Mouse (Mus musculus): ENCODE measurements around the gene Catsperg1. TPM values are rescaled to one million over a fixed set of nuclear protein-coding genes. Genes with fewer than 3 reads are reported as not detected.

The Catsperg1 gene
- polyA plus RNA-seq, 1 experiment: 3.9 TPM

DNA sequence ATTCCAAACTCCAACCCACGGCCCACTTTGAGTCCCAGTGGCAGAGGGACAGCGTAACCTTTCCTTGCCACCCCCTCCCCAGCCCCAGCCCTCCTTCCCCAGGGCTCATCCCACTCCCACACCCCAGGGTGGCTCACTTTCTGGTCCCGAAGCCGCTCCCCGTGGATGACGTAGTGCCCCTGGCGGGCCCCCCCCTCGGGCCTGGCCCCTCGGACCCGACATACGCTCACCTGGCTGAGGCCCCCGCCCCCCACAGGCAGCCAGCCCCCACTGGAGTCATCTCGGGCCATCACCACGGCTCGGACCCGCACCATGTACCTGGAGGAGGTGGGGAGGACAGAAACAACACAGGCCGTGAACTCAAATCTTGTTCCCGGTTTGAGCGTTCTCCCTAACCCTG is 46.2 kb downstream of the Catsperg1 start:
- WGBS: 59% methylated on average over 19 of the region's 19 CpGs
- DNase-seq: no peak
- TF ChIP-seq POLR2A (IDR thresholded peaks at IDR 0.05; ENCODE audit: borderline replicate concordance, extremely low read depth, low read depth, low read length) (no peak), CTCF (IDR thresholded peaks at IDR 0.05; ENCODE audit: insufficient read depth, low read length) (no peak)
- H3K4me1 ChIP-seq (ENCODE audit: control insufficient read depth, insufficient read depth, low read length): peaks cover 18% of the 10 kb centered on the region
- H3K4me3 ChIP-seq (replicated peaks; ENCODE audit: extremely low read depth, low read depth, low read length): no peak overlapping the region

DNA sequence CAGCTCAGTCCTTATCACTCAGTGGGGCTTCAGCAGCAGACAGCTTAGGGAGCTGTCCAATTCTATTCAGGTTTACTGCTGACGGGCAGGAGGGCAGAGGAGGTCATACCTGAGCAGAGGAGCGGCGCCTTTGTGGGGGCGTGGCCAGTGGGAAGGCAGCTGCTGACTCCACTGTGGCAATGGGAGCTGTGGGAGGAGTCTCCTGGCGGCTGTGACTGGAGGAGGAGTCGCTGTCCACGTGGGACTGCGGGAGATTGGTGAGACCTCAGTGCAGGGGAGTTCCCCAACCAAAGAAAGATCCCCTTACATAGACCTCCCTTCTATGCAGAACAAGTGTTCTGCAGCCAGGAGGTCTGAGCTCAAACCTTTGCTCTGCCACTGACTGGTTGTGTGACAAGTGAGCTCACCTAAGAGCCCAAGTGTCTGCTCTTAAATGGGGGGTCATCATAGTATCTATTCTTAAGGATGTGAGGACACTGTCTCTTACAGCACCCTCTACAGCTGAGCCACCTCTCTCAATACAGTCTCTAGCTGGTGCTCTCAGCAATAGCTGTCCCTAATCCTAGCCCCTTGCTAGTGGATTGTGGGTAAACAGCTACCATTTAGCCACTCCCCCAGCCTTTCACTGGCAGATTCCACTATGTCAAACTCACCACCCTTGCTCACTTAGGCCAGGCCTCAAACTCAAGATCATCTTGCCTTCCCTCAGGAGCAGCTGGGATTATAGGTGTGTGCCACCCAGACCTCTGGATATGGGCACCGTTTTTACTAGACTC is 50.9 kb downstream of the Catsperg1 start:
- no peaks in the 10 kb centered on the region for H3K4me1 ChIP-seq (ENCODE audit: control insufficient read depth, insufficient read depth, low read length)
- peak; percentile 69 for DNase-seq
- WGBS: 27% methylated on average over 9 of the region's 9 CpGs
- no peak overlapping the region for H3K4me3 ChIP-seq (replicated peaks; ENCODE audit: extremely low read depth, low read depth, low read length)
- no peak for TF ChIP-seq CTCF (IDR thresholded peaks at IDR 0.05; ENCODE audit: insufficient read depth, low read length)
- no peak for TF ChIP-seq POLR2A (IDR thresholded peaks at IDR 0.05; ENCODE audit: borderline replicate concordance, extremely low read depth, low read depth, low read length)

- TF ChIP-seq CTCF (IDR thresholded peaks at IDR 0.05; ENCODE audit: insufficient read depth, low read length): no peak
- no peak for TF ChIP-seq POLR2A (IDR thresholded peaks at IDR 0.05; ENCODE audit: borderline replicate concordance, extremely low read depth, low read depth, low read length)
- 71% methylated on average over 5 of the region's 5 CpGs for WGBS
- Histone ChIP-seq H3K4me3 (replicated peaks; ENCODE audit: extremely low read depth, low read depth, low read length) (no peak overlapping the region), H3K4me1 (ENCODE audit: control insufficient read depth, insufficient read depth, low read length) (no peaks in the 10 kb centered on the region)
- no peak for DNase-seq
These were observed 51.5 kb downstream of the Catsperg1 start for GRCm38 (mm10) chr7:29162294-29162693.

GRCm38 (mm10) chr7:29158264-29158663 is 55.6 kb downstream of the Catsperg1 start:
- TF ChIP-seq POLR2A (IDR thresholded peaks at IDR 0.05; ENCODE audit: borderline replicate concordance, extremely low read depth, low read depth, low read length): no peak
- no peak for TF ChIP-seq CTCF (IDR thresholded peaks at IDR 0.05; ENCODE audit: insufficient read depth, low read length)
- no peak for DNase-seq
- Histone ChIP-seq H3K4me1 (ENCODE audit: control insufficient read depth, insufficient read depth, low read length) (peaks cover 2% of the 10 kb centered on the region; the same call in 1 of the 2 replicates), H3K4me3 (replicated peaks; ENCODE audit: extremely low read depth, low read depth, low read length) (no peak overlapping the region)
- 5% methylated on average over 5 of the region's 5 CpGs for WGBS

GRCm38 (mm10) chr7:29155838-29156782 is 57.7 kb downstream of the Catsperg1 start, which contains the start of gene Fam98c:
Gene Fam98c, minus strand, starts transcription at chr7:29156234.
- peak within 1 kb of the TSS; percentile 87 for H3K4me3 ChIP-seq (replicated peaks; ENCODE audit: extremely low read depth, low read depth, low read length)
- DNase-seq: peak; percentile 85
- peaks cover 2% of the 10 kb centered on the region; the same call in 1 of the 2 replicates for H3K4me1 ChIP-seq (ENCODE audit: control insufficient read depth, insufficient read depth, low read length)
- WGBS: 3% methylated on average over 68 of the region's 68 CpGs
- TF ChIP-seq CTCF (IDR thresholded peaks at IDR 0.05; ENCODE audit: insufficient read depth, low read length) (no peak), POLR2A (IDR thresholded peaks at IDR 0.05; ENCODE audit: borderline replicate concordance, extremely low read depth, low read depth, low read length) (peak; percentile 64; the same call in 1 of the 2 replicates)

DNA sequence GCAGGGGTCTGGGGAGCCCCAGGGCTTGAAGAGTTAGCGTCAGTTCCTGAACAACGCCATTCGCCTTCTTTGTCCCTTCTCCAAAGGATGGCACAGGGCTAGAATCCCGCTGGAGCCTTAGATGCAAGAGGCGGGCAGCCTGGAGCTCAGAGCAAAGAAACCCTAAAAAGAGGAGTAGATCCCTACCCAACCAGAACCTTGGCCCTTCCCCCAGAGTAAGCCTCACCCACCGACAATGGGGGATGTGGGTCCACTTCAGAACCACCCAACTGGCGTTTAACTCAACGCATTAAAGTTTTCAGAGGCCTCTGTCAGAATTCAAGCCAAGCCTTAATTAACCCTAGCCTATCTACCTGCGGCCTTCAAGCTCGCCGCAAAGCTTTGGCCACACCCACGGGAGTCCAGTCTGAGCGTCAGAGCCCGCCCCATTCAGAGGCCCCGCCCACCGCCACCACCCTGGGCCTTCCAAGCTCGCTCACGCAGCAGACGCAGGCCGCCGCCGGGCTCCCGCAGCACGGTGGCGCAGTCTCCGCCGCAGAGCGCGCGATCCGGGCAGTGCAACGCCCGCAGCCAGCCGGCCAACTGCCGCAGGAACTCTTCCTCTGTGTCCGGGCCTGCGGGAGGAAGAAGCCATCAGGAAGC is 58.5 kb downstream of the Catsperg1 start:
- WGBS: 9% methylated on average over 37 of the region's 37 CpGs
- peak overlapping the region; percentile 87 for H3K4me3 ChIP-seq (replicated peaks; ENCODE audit: extremely low read depth, low read depth, low read length)
- peaks cover 2% of the 10 kb centered on the region; the same call in 1 of the 2 replicates for H3K4me1 ChIP-seq (ENCODE audit: control insufficient read depth, insufficient read depth, low read length)
- DNase-seq: peak; percentile 86
- TF ChIP-seq CTCF (IDR thresholded peaks at IDR 0.05; ENCODE audit: insufficient read depth, low read length) (no peak), POLR2A (IDR thresholded peaks at IDR 0.05; ENCODE audit: borderline replicate concordance, extremely low read depth, low read depth, low read length) (peak; percentile 63; the same call in 1 of the 2 replicates)

DNA sequence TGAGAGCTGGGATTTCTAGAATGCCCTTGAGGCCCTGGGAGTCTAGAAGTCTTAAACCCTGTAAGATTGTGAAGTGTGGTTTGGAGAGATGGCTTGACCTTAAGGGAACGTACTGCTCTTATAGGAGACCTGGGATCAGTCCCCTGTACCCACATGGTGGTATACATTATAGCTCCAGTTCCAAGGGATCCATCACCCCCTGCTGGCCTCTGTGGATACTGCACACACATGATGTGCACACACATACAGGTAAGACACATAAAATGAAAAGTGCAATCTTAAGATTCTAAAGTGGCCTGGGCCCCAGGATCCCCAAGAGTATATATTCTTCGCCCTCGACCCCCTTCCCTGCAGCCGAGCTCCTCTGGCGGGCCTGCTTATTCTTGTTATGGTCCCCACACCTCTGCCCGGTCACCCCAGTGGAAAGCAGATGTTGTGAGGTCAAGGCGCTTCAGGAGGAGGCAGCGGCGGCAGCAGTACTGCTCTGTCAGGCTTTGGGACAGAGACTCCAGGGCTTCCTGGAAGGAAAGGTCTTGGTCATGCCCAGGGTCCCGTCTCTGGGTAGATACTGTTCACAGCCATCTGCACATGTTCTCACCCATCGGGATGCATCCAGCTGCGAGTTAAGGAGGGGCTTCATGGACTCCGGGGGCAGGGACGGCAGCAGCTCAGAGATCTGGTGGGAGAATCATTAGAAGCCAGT is 59.7 kb downstream of the Catsperg1 start:
- TF ChIP-seq CTCF (IDR thresholded peaks at IDR 0.05; ENCODE audit: insufficient read depth, low read length): no peak
- Histone ChIP-seq H3K4me1 (ENCODE audit: control insufficient read depth, insufficient read depth, low read length) (peaks cover 2% of the 10 kb centered on the region; the same call in 1 of the 2 replicates), H3K4me3 (replicated peaks; ENCODE audit: extremely low read depth, low read depth, low read length) (no peak overlapping the region)
- no peak for DNase-seq
- WGBS: 97% methylated on average over 14 of the region's 14 CpGs

DNA sequence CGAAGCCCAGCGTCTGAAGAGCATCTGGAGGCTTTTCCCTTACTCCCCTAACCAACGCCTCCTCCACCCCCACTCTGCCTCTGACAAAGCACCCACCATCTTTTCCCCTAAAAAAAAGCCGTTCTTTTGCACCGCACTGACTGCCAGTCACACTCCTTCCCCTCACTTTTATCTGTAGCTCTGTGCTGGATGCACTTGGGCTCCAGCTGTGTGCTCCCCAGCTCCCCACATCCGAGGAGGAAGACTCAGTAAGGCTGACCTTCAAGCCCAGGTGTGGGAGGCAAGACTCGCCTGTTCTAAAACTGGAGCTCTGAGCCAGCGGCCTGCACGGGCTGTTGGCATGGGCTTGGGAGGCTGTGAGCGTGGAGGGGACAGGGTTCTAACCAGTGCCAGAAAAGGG is 62.3 kb downstream of the Catsperg1 start:
- 59% methylated on average over 10 of the region's 10 CpGs for WGBS
- peaks cover 2% of the 10 kb centered on the region; the same call in 1 of the 2 replicates for H3K4me1 ChIP-seq (ENCODE audit: control insufficient read depth, insufficient read depth, low read length)
- H3K4me3 ChIP-seq (replicated peaks; ENCODE audit: extremely low read depth, low read depth, low read length): no peak overlapping the region
- DNase-seq: no peak
- TF ChIP-seq POLR2A (IDR thresholded peaks at IDR 0.05; ENCODE audit: borderline replicate concordance, extremely low read depth, low read depth, low read length): no peak
- no peak for TF ChIP-seq CTCF (IDR thresholded peaks at IDR 0.05; ENCODE audit: insufficient read depth, low read length)

All from lung, adult 2 months (tissue).